Mouse (Mus musculus): ENCODE data around the gene Pde4a. TPM values are rescaled to one million over a fixed set of nuclear protein-coding genes. Genes with fewer than 3 reads are reported as not detected.
"Not testable (repeated sequence)": the region's sequence is repeated elsewhere in the genome, so short reads cannot be mapped to it uniquely, and the experiment has no call there.

The Pde4a gene
- polyA plus RNA-seq, 1 experiment from 2014 or later: 11.7 TPM

GRCm38 (mm10) chr9:21211624-21212023, 46.1 kb downstream of the Pde4a start:
- H3K36me3 ChIP-seq: peaks cover 8% of the 10 kb centered on the region; the same call in 1 of the 2 replicates
- no peak overlapping the region for H3K4me2 ChIP-seq (replicated peaks)
- peaks cover 4% of the 10 kb centered on the region for H3K4me1 ChIP-seq
- H3K27me3 ChIP-seq: no peaks in the 10 kb centered on the region
- 80% methylated on average over 7 of the region's 7 CpGs for WGBS
- no peak overlapping the region for H3K4me3 ChIP-seq
- H3K9me3 ChIP-seq (replicated peaks): no peaks in the 10 kb centered on the region
- H3K27ac ChIP-seq: no peak overlapping the region
- ATAC-seq (ENCODE audit: low FRiP score): no peak
- H3K9ac ChIP-seq: no peak overlapping the region

GRCm38 (mm10) chr9:21213617-21214190, 48.2 kb downstream of the Pde4a start:
- Histone ChIP-seq H3K9me3 (replicated peaks) (no peaks in the 10 kb centered on the region), H3K4me3 (no peak overlapping the region), H3K36me3 (peaks cover 8% of the 10 kb centered on the region; the same call in 1 of the 2 replicates), H3K27ac (no peak overlapping the region), H3K4me1 (peaks cover 7% of the 10 kb centered on the region), H3K27me3 (no peaks in the 10 kb centered on the region; the same call in 1 of the 2 replicates), H3K4me2 (replicated peaks) (no peak overlapping the region), H3K9ac (no peak overlapping the region)
- whole genome bisulfite sequencing: 46% methylated on average over 7 of the region's 7 CpGs
- no peak for ATAC-seq (ENCODE audit: low FRiP score)

- H3K9ac ChIP-seq: peak overlapping the region; percentile 35; the same call in 1 of the 2 replicates
- no peaks in the 10 kb centered on the region; the same call in 1 of the 2 replicates for H3K27me3 ChIP-seq
- H3K4me3 ChIP-seq: no peak overlapping the region
- H3K36me3 ChIP-seq: 0 out of 2 replicates have a peak, but pooled peaks cover under 1% of the 10 kb centered on the region
- WGBS: 68% methylated on average over 25 of the region's 25 CpGs
- peaks cover 13% of the 10 kb centered on the region for H3K4me1 ChIP-seq
- H3K27ac ChIP-seq: peak overlapping the region; percentile 55
- no peaks in the 10 kb centered on the region for H3K9me3 ChIP-seq (replicated peaks)
- peak; percentile 57 for ATAC-seq (ENCODE audit: low FRiP score)
- H3K4me2 ChIP-seq (replicated peaks): peak overlapping the region; percentile 11; the same call in 1 of the 2 replicates
These were observed 50.7 kb downstream of the Pde4a start for GRCm38 (mm10) chr9:21216050-21216841.

- Histone ChIP-seq H3K27me3 (peaks cover under 1% of the 10 kb centered on the region), H3K36me3 (no peaks in the 10 kb centered on the region), H3K9me3 (replicated peaks) (no peaks in the 10 kb centered on the region; the same call in 1 of the 2 replicates), H3K4me1 (peaks cover 14% of the 10 kb centered on the region), H3K4me3 (no peak overlapping the region), H3K9ac (no peak overlapping the region), H3K27ac (no peak overlapping the region), H3K4me2 (replicated peaks) (no peak overlapping the region)
- 44% methylated on average over 3 of the region's 3 CpGs for WGBS
- no peak for ATAC-seq (ENCODE audit: low FRiP score)
These were observed 54.3 kb downstream of the Pde4a start for GRCm38 (mm10) chr9:21219820-21220219.

- H3K27me3 ChIP-seq: peaks cover 4% of the 10 kb centered on the region
- 15% methylated on average over 21 of the region's 21 CpGs for WGBS
- peak overlapping the region; percentile 19; the same call in 1 of the 2 replicates for H3K4me3 ChIP-seq
- no peak overlapping the region for H3K27ac ChIP-seq
- peak; percentile 82 for ATAC-seq (ENCODE audit: low FRiP score)
- H3K4me2 ChIP-seq (replicated peaks): peak overlapping the region; percentile 48
- no peaks in the 10 kb centered on the region; the same call in 1 of the 2 replicates for H3K9me3 ChIP-seq (replicated peaks)
- no peaks in the 10 kb centered on the region for H3K36me3 ChIP-seq
- H3K4me1 ChIP-seq: peaks cover 21% of the 10 kb centered on the region
- no peak overlapping the region for H3K9ac ChIP-seq
These were observed 55.2 kb downstream of the Pde4a start for GRCm38 (mm10) chr9:21220490-21221382.

GRCm38 (mm10) chr9:21221383-21221929, 55.9 kb downstream of the Pde4a start:
- no peaks in the 10 kb centered on the region for H3K36me3 ChIP-seq
- H3K9ac ChIP-seq: no peak overlapping the region
- H3K27me3 ChIP-seq: peaks cover 4% of the 10 kb centered on the region
- no peak overlapping the region for H3K27ac ChIP-seq
- WGBS: 13% methylated on average over 7 of the region's 7 CpGs
- peaks cover 19% of the 10 kb centered on the region for H3K4me1 ChIP-seq
- no peak overlapping the region for H3K4me3 ChIP-seq
- H3K4me2 ChIP-seq (replicated peaks): no peak overlapping the region
- H3K9me3 ChIP-seq (replicated peaks): no peaks in the 10 kb centered on the region; the same call in 1 of the 2 replicates
- ATAC-seq (ENCODE audit: low FRiP score): peak; percentile 34; the same call in 1 of the 2 replicates

- not testable (repeated sequence) for H3K4me3 ChIP-seq; H3K9ac ChIP-seq; ATAC-seq (ENCODE audit: low FRiP score); H3K27me3 ChIP-seq; H3K9me3 ChIP-seq (replicated peaks); H3K27ac ChIP-seq; H3K4me2 ChIP-seq (replicated peaks); H3K36me3 ChIP-seq
- 92% methylated on average over 2 of the region's 2 CpGs for WGBS
- H3K4me1 ChIP-seq: peaks cover 20% of the 10 kb centered on the region
These were observed 58.0 kb downstream of the Pde4a start for GRCm38 (mm10) chr9:21223490-21223889.

- ATAC-seq (ENCODE audit: low FRiP score): no peak
- H3K4me3 ChIP-seq: no peak overlapping the region
- WGBS: 88% methylated on average over 6 of the region's 6 CpGs
- no peak overlapping the region for H3K4me2 ChIP-seq (replicated peaks)
- no peak overlapping the region for H3K27ac ChIP-seq
- H3K36me3 ChIP-seq: peaks cover 3% of the 10 kb centered on the region; the same call in 1 of the 2 replicates
- peaks cover 20% of the 10 kb centered on the region for H3K4me1 ChIP-seq
- no peak overlapping the region for H3K9ac ChIP-seq
- H3K9me3 ChIP-seq (replicated peaks): no peaks in the 10 kb centered on the region; the same call in 1 of the 2 replicates
- H3K27me3 ChIP-seq: peaks cover 9% of the 10 kb centered on the region; the same call in 1 of the 2 replicates
These were observed 58.4 kb downstream of the Pde4a start for GRCm38 (mm10) chr9:21223906-21224305.

- Histone ChIP-seq H3K4me3 (peak overlapping the region; percentile 17), H3K27me3 (peaks cover 9% of the 10 kb centered on the region; the same call in 1 of the 2 replicates), H3K4me2 (replicated peaks) (peak overlapping the region; percentile 40), H3K9ac (no peak overlapping the region), H3K9me3 (replicated peaks) (no peaks in the 10 kb centered on the region; the same call in 1 of the 2 replicates), H3K36me3 (peaks cover 11% of the 10 kb centered on the region), H3K4me1 (peaks cover 20% of the 10 kb centered on the region), H3K27ac (no peak overlapping the region)
- ATAC-seq (ENCODE audit: low FRiP score): no peak
- WGBS: 25% methylated on average over 26 of the region's 26 CpGs
These were observed 59.3 kb downstream of the Pde4a start for GRCm38 (mm10) chr9:21224576-21225414.

GRCm38 (mm10) chr9:21225415-21225758, 59.9 kb downstream of the Pde4a start:
- no peaks in the 10 kb centered on the region; the same call in 1 of the 2 replicates for H3K9me3 ChIP-seq (replicated peaks)

GRCm38 (mm10) chr9:21227342-21227741, 61.8 kb downstream of the Pde4a start:
- H3K4me3 ChIP-seq: peak overlapping the region; percentile 20
- H3K27ac ChIP-seq: no peak overlapping the region
- ATAC-seq (ENCODE audit: low FRiP score): peak; percentile 43; the same call in 1 of the 2 replicates
- 13% methylated on average over 16 of the region's 16 CpGs for WGBS
- H3K27me3 ChIP-seq: peaks cover 9% of the 10 kb centered on the region; the same call in 1 of the 2 replicates
- H3K9ac ChIP-seq: no peak overlapping the region; the same call in 1 of the 2 replicates
- peak overlapping the region; percentile 40 for H3K4me2 ChIP-seq (replicated peaks)
- H3K9me3 ChIP-seq (replicated peaks): no peaks in the 10 kb centered on the region; the same call in 1 of the 2 replicates
- H3K36me3 ChIP-seq: peaks cover 31% of the 10 kb centered on the region
- H3K4me1 ChIP-seq: peaks cover 13% of the 10 kb centered on the region

More at GRCm38 (mm10) chr9:21225415-21225758, 59.9 kb downstream of the Pde4a start:
- H3K9ac ChIP-seq: no peak overlapping the region
- ATAC-seq (ENCODE audit: low FRiP score): no peak
- peaks cover 9% of the 10 kb centered on the region; the same call in 1 of the 2 replicates for H3K27me3 ChIP-seq
- WGBS: 12% methylated on average over 7 of the region's 7 CpGs
- peaks cover 17% of the 10 kb centered on the region for H3K36me3 ChIP-seq
- peak overlapping the region; percentile 40 for H3K4me2 ChIP-seq (replicated peaks)
- peaks cover 20% of the 10 kb centered on the region for H3K4me1 ChIP-seq
- no peak overlapping the region for H3K27ac ChIP-seq
- H3K4me3 ChIP-seq: peak overlapping the region; percentile 17

Data from hindbrain, embryonic 12.5 days (tissue).